Mouse (Mus musculus) testis, adult 2 months (tissue): ENCODE measurements around the gene Surf2. TPM values are rescaled to one million over a fixed set of nuclear protein-coding genes. Genes with fewer than 3 reads are reported as not detected.
"Not testable (repeated sequence)": the region's sequence is repeated elsewhere in the genome, so short reads cannot be mapped to it uniquely, and the experiment has no call there.

Experiments used
- H3K27ac ChIP-seq: fragments of 200-500 bp; 2 replicates; pipeline ENCODE4 v1.5.1; 2012; ENCODE audit warnings: low read depth, low read length; ENCODE audit not compliant: control insufficient read depth, insufficient read depth
- H3K27me3 ChIP-seq: fragments of 200-500 bp; 2 replicates; pipeline ENCODE4 v1.6.1; 2012; ENCODE audit warnings: mild to moderate bottlenecking, low read length, moderate library complexity; ENCODE audit not compliant: control insufficient read depth, insufficient read depth
- H3K36me3 ChIP-seq: fragments of 200-500 bp; 2 replicates; pipeline ENCODE4 v1.6.1; 2012; ENCODE audit warnings: mild to moderate bottlenecking, low read length; ENCODE audit not compliant: control insufficient read depth, insufficient read depth
- H3K4me1 ChIP-seq: fragments of 200-500 bp; 2 replicates; pipeline ENCODE4 v1.6.1; 2012; ENCODE audit warnings: low read length; ENCODE audit not compliant: control insufficient read depth, insufficient read depth
- H3K4me3 ChIP-seq: fragments of 200-500 bp; 2 replicates; pipeline ENCODE4 v1.5.1; 2012; ENCODE audit warnings: low read depth, mild to moderate bottlenecking, low read length, moderate library complexity, mixed read lengths; ENCODE audit not compliant: control insufficient read depth
- CTCF ChIP-seq: fragments of 200-500 bp; IDR thresholded peaks from 2 replicates; pipeline ENCODE4 v1.5.1; 2012; ENCODE audit warnings: low read depth, mild to moderate bottlenecking, inconsistent platforms, low read length, moderate library complexity; ENCODE audit not compliant: control insufficient read depth, insufficient read depth, insufficient replicate concordance
- POLR2A ChIP-seq: fragments of 200-500 bp; IDR thresholded peaks from 2 replicates; pipeline ENCODE4 v1.6.1; 2012; ENCODE audit warnings: low read depth, mild to moderate bottlenecking, inconsistent platforms, low read length, moderate library complexity; ENCODE audit not compliant: control insufficient read depth
- polyA plus RNA-seq: library from polyadenylated mRNA; depleted of rRNA; stranded (reverse); fragments of >200 nt; gene quantifications from 2 replicates; pipeline ENCODE4 v1.2.3, GENCODE M21; 2012; rRNA removed

Gene Surf2
- 9.0 and 9.9 TPM in 2 replicates for polyA plus RNA-seq

- H3K36me3 ChIP-seq = no peaks in the 10 kb centered on the region; the same call in none of the 2 replicates
- TF ChIP-seq POLR2A (peak; percentile 85), CTCF (no peak)
- no peaks in the 10 kb centered on the region for H3K27me3 ChIP-seq
- peak within 1 kb of the TSS; percentile 95 for H3K4me3 ChIP-seq
- peaks cover 14% of the 10 kb centered on the region for H3K4me1 ChIP-seq
- peak within 1 kb of the TSS; percentile 71 for H3K27ac ChIP-seq
These were observed at the start of gene Surf2, which contains the start of gene Surf1 for GRCm38 (mm10) chr2:26915927-26916728. Gene Surf2 (plus strand): TSS chr2:26916367. Gene Surf1 (minus strand): TSS chr2:26916530.

- Histone ChIP-seq H3K4me1 (peaks cover 7% of the 10 kb centered on the region), H3K27me3 (no peaks in the 10 kb centered on the region), H3K27ac (no peak overlapping the region), H3K4me3 (no peak overlapping the region), H3K36me3 (no peaks in the 10 kb centered on the region)
- TF ChIP-seq POLR2A = no peak
These were observed 45.5 kb upstream of the Surf2 start for GRCm38 (mm10) chr2:26870666-26871065.

DNA sequence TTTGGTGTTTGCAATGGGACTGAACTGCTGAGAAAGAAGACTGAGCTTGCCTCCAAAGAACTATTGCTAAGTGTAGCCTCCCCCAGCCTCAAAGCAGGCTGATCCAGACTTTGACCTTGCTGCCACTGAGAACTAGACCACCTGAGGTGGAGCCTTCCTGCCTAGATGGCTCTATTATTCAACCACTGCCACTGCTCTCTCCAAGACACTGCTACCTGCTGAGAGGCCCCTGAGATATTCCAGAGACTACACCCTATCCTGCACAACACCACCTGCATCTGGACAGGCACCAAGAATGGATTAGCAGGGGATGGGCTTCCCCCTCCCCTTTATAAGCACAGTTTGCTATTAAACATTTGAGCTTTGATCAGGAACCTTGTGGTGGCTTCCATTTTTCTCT, 37.6 kb upstream of the Surf2 start:
- Histone ChIP-seq H3K27me3 (no peaks in the 10 kb centered on the region), H3K4me1 (no peaks in the 10 kb centered on the region), H3K36me3 (no peaks in the 10 kb centered on the region), H3K27ac (no peak overlapping the region), H3K4me3 (no peak overlapping the region)
- TF ChIP-seq POLR2A = no peak
- no peak for TF ChIP-seq CTCF

DNA sequence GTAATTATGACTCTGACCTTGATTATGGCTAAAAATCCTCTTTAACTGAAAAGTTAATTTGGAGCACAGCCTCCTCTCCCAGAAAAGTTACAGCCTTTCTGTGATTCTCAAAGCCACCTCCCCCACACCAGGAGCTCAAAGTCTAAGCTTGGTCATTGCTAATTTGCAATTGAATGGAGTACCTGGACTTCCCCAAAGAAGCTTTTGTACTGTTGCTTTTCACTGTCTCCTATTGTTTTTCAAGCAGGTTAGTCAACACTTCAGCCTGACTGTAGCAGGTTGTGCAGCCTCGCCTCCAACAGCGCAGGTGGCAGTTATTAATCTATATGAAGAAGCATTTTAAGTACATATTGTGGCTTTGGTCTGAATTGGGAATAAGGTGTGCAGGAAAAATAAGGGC, 30.6 kb upstream of the Surf2 start:
- H3K27me3 ChIP-seq, H3K4me3 ChIP-seq, H3K4me1 ChIP-seq, H3K27ac ChIP-seq, H3K36me3 ChIP-seq: not testable (repeated sequence)

DNA sequence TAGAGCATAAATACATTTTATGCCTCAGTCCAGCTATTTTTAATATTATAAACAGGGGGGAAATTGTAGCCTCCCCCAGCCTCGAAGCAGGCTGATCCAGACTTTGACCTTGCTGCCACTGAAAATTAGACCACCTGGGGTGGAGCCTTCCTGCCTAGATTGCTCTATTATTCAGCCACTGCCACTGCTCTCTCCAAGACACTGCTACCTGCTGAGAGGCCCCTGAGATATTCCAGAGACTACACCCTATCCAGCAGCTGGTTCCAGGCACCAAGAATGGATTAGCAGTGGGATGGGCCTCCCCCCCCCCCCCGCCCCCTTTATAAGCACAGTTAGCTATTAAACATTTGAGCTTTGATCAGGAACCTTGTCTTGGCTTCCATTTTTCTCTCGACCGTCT, 30.0 kb upstream of the Surf2 start:
- H3K4me1 ChIP-seq, H3K27me3 ChIP-seq, H3K36me3 ChIP-seq, H3K27ac ChIP-seq, H3K4me3 ChIP-seq: not testable (repeated sequence)

- Histone ChIP-seq H3K27me3 (no peaks in the 10 kb centered on the region), H3K4me1 (no peaks in the 10 kb centered on the region), H3K4me3 (no peak overlapping the region), H3K27ac (no peak overlapping the region), H3K36me3 (peaks cover 3% of the 10 kb centered on the region)
- TF ChIP-seq POLR2A = no peak
These were observed 20.3 kb upstream of the Surf2 start for GRCm38 (mm10) chr2:26895898-26896297.

DNA sequence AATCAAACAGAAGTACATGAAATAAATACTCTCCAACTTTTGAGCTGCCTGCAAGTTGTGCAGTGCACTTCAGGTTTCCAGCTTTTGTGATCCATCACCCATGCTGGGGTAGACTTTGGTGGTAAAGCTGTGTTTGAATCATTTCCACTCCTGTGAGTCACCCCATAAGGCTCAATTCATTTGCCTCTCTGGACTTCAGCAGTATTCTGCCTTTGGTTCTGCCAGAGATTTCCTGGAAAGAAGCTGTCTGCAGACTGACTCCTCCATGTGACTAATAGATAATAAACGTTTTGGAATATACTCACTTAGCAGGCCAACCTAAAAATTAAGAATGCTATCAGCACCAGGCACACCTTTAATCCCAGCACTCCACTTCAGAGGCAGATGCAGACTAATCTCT, 15.4 kb upstream of the Surf2 start:
- no peaks in the 10 kb centered on the region for H3K27me3 ChIP-seq
- peaks cover 3% of the 10 kb centered on the region for H3K36me3 ChIP-seq
- TF ChIP-seq POLR2A (no peak), CTCF (no peak)
- H3K27ac ChIP-seq = no peak overlapping the region
- H3K4me3 ChIP-seq = no peak overlapping the region
- peaks cover 4% of the 10 kb centered on the region for H3K4me1 ChIP-seq

- H3K36me3 ChIP-seq = peaks cover 3% of the 10 kb centered on the region
- no peak for TF ChIP-seq CTCF
- no peak for TF ChIP-seq POLR2A
- peaks cover 4% of the 10 kb centered on the region for H3K4me1 ChIP-seq
- H3K27me3 ChIP-seq = no peaks in the 10 kb centered on the region
- H3K27ac ChIP-seq = peak overlapping the region; percentile 73; the same call in 1 of the 2 replicates
- H3K4me3 ChIP-seq = peak overlapping the region; percentile 99
These were observed 14.2 kb upstream of the Surf2 start for GRCm38 (mm10) chr2:26901834-26902400.
